Mouse (Mus musculus) liver, adult 2 months (tissue): Measurements from ENCODE around the gene Leprot.

Source experiments
- CTCF ChIP-seq: fragments of 200-500 bp; IDR thresholded peaks from 2 replicates; pipeline ENCODE4 v1.5.1; 2011; ENCODE audit warnings: low read depth, low read length, control low read depth
- POLR2A ChIP-seq: fragments of 200-500 bp; IDR thresholded peaks from 2 replicates; pipeline ENCODE4 v1.6.1; 2011; ENCODE audit warnings: low read length, control low read depth; ENCODE audit not compliant: insufficient read depth; ENCODE audit errors: extremely low read depth

- TF ChIP-seq CTCF (no peak), POLR2A (no peak)
These were observed 591 bp downstream of the Leprot start for GRCm38 (mm10) chr4:101647976-101648642.
